Mouse (Mus musculus): ENCODE measurements at regions not wholly inside any gene's neighbourhood (a gene's known extent, or its start where the extent isn't known, plus 50 kb on each side); places are given as distances from the start of the nearest gene placed in this dataset.

DNA sequence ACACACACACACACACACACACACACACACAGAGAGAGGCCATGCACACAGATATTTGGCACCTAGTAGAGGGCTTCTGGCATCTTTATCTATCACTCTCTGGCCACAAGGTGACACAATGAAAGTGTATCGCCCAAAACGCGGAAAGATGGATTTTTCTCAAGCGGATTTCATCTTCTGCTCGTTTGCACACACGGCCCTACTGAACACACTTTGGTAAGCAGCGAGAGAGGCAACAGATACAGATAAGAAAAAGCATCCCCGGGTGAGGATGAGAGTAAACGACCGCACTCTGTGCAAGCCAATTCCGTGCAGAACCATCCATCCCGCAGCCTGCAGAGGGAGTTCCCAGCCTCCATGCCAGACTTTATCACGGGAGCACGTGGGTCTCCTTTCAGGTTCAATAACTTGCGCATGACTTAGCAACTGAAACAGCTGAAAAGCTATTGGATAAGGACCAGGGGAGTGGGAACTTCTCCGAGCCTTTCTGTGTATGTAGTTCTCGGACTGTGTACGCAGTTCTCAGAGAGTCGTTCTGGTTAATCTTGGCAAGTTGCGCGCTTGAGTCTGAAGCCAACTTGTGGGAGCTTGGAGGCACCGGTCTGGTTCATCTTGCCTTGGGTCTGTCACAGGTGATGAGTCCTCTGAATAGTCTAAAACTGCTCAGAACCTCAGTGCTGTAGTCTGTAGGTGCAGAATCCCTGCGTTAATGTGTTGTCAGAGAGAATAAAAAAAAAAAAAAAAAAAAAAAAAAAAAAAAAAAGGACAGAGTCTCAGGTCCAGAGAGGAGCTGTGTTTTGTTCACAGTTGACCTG is 97.2 kb upstream of the Tmem178 start:
- Histone ChIP-seq H3K27ac (no peak overlapping the region), H3K4me1 (0 out of 2 replicates have a peak, but pooled peaks cover 9% of the 10 kb centered on the region), H3K36me3 (no peaks in the 10 kb centered on the region), H3K27me3 (ENCODE audit: insufficient read depth, poor library complexity, severe bottlenecking) (no peaks in the 10 kb centered on the region), H3K4me3 (peak overlapping the region; percentile 27), H3K9me3 (no peaks in the 10 kb centered on the region)
- DNase-seq (ENCODE audit: low spot score), result peak; percentile 77
- 58% methylated on average over 23 of the region's 23 CpGs for WGBS

DNA sequence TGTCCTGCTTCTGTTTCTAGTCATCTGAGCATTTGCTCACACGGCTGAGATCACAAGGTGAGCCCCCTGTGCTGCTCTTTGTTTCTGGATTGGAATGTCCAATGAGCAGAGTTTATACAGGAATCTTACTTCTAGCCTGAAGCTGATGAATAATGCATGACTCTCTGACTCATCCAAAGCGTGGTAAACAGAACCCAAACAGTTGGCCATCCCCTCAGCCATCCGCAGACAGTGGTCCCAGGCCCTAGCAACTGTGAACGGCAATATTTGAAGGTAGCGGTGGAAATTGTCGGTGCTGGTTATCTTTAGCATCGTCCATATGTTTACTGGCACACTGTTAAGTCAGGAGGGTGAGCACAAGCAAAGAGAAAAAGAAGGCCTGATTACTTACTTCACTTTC is 99.1 kb upstream of the Tmem178 start:
- H3K9me3 ChIP-seq, result no peaks in the 10 kb centered on the region
- H3K4me1 ChIP-seq, result 0 out of 2 replicates have a peak, but pooled peaks cover 9% of the 10 kb centered on the region
- no peak overlapping the region for H3K27ac ChIP-seq
- no peaks in the 10 kb centered on the region for H3K36me3 ChIP-seq
- no peak overlapping the region for H3K4me3 ChIP-seq
- H3K27me3 ChIP-seq (ENCODE audit: insufficient read depth, poor library complexity, severe bottlenecking), result no peaks in the 10 kb centered on the region
- WGBS, result 80% methylated on average over 7 of the region's 7 CpGs
- DNase-seq (ENCODE audit: low spot score), result no peak

DNA sequence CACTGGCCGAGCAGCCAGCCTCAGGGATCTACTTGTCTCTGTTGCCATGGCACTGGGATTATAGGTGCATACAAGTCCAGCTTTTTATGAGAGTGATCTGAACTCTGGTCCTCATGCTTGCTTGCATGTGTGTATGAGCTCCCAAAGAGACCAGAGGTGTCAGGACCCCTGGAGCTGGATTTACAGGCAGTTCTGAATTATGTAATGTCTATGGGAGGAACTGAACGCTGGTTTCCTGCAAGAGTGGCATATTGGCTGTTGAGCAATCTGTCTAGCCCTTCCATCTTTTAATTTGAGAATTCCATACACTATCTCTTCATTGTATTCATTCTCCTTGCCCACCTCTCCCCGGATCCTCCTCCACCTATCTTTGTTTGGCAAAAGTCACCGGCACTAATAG is 102.5 kb upstream of the Tmem178 start:
- no peaks in the 10 kb centered on the region for H3K27me3 ChIP-seq (ENCODE audit: insufficient read depth, poor library complexity, severe bottlenecking)
- 85% methylated on average over 4 of the region's 4 CpGs for WGBS
- no peaks in the 10 kb centered on the region for H3K9me3 ChIP-seq
- no peak overlapping the region for H3K4me3 ChIP-seq
- 0 out of 2 replicates have a peak, but pooled peaks cover 5% of the 10 kb centered on the region for H3K4me1 ChIP-seq
- H3K27ac ChIP-seq, result no peak overlapping the region
- H3K36me3 ChIP-seq, result no peaks in the 10 kb centered on the region
- no peak for DNase-seq (ENCODE audit: low spot score)

DNA sequence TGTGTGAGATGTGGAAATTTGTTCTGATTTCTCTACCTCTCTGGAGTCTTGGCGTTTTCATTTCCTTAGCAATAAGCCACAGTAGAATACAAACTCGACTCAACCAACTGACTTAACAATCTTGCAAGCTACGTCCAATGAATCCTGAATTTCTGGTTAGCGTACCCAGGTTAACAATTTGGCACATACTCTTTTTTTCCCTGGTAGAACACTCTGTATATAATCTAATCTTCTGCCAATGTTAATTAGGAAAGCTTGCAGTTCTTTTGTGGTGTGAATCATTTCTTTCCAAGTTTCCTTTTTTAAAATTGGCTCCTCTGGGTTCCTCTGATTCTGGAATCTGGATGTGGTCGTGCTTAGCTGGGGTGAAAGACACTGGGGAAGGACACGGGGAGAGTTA is 103.5 kb upstream of the Tmem178 start:
- Histone ChIP-seq H3K9me3 (no peaks in the 10 kb centered on the region), H3K36me3 (no peaks in the 10 kb centered on the region), H3K27ac (no peak overlapping the region), H3K27me3 (ENCODE audit: insufficient read depth, poor library complexity, severe bottlenecking) (no peaks in the 10 kb centered on the region), H3K4me1 (no peaks in the 10 kb centered on the region), H3K4me3 (no peak overlapping the region)
- DNase-seq (ENCODE audit: low spot score), result no peak
- 78% methylated on average over 6 of the region's 6 CpGs for WGBS

DNA sequence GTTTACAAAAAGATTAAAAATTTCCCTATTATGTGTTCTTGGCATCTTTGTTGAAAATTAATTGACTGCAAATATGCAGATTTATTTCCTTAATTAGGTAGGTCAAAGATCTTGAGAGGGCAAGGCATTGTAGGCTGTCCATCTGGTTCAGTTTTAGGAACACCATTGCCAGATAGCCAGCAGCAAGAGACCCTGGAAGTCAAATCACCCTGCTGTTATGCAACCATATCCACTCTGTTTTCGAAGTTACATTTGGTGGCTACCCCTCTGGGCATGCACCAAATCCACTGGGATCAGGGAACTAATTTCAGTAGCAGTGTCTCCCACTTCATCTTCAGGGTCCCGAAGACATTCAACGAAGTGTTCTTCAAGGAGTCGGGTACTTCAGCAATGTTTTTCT is 104.0 kb upstream of the Tmem178 start:
- 90% methylated on average over 4 of the region's 4 CpGs for WGBS
- no peak for DNase-seq (ENCODE audit: low spot score)
- no peak overlapping the region for H3K4me3 ChIP-seq

DNA sequence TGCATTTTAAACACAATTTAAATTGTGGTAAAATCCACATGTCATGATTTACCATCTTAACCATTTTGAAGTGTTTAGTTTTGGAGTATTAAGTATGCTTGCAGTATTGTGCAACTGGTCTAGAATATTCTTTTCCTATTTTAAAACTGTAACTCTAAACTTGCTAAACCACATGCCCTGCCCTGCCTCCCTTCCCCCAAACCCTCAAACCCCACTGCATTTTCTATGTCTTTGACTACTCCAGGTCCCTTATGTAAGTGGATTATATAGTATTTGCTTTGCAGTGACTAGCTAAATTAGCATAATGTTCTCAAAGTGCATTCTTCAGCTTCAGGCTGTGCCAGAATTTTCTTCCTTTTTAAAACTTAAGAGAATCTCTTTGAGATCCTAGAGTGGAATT is 106.4 kb upstream of the Map4k3 start:
- Histone ChIP-seq H3K36me3 (no peaks in the 10 kb centered on the region), H3K27ac (no peak overlapping the region), H3K9me3 (no peaks in the 10 kb centered on the region), H3K4me1 (peaks cover 9% of the 10 kb centered on the region; the same call in 1 of the 2 replicates), H3K27me3 (ENCODE audit: insufficient read depth, poor library complexity, severe bottlenecking) (no peaks in the 10 kb centered on the region), H3K4me3 (no peak overlapping the region)
- DNase-seq (ENCODE audit: low spot score), result no peak

More for the DNA sequence above, 104.0 kb upstream of the Tmem178 start:
- no peaks in the 10 kb centered on the region for H3K4me1 ChIP-seq
- no peaks in the 10 kb centered on the region for H3K36me3 ChIP-seq
- no peak overlapping the region for H3K27ac ChIP-seq
- H3K27me3 ChIP-seq (ENCODE audit: insufficient read depth, poor library complexity, severe bottlenecking), result no peaks in the 10 kb centered on the region
- no peaks in the 10 kb centered on the region for H3K9me3 ChIP-seq

DNA sequence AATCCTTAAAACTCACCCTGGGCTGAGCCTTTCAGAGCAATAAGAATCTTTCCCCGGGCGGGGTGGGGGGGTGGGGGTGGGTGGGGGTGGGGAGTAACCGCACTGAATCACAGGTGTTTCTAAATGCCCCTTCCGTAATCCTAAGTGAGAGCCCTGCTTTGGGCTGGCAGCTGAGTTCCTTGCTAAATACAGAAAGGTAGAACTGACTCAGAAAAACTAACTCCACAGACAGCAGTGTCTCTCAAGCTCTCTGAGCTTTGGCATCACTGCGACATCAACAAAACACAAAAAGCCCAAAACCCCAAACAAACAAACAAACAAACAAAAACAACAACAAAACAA is 105.9 kb upstream of the Map4k3 start:
- 44% methylated on average over 5 of the region's 5 CpGs for WGBS

DNA sequence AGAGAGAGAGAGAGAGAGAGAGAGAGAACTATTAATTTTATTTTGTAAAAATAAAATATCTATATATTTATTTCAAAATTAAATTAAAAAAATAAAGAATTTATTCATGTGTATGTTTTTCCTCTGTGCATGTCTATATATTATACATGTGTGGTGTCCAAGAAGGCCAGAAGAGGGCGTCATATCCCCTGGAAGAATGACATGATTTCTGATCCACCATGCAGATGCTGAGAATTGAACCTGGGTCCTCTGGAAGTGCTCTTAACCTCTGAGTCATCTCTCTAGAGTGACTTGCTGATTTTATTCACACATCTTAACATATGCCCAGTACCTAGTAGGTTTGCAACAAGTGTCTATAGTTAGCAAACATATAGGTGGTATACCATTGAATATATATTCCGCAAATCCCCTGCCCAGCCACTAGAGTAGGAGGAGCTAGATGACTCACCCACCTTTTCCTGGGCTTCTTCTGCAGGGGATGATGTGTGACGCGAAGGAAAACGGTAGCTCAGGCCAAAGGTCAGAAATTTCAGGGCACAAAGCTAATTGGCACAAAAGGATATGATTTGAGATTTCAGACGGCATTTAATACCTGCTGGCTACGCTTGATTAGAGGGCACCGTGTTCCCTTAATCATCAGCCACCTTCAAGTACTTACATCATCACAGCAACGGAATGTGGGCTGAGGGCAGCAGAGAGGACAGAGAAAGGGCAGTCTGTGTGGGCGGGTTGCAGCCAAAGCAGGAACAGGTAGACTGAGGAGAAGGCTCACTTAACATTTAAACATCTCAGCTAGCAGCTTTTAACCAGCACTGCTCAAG is 105.3 kb upstream of the Map4k3 start:
- Histone ChIP-seq H3K4me1 (peaks cover 9% of the 10 kb centered on the region; the same call in 1 of the 2 replicates), H3K27me3 (ENCODE audit: insufficient read depth, poor library complexity, severe bottlenecking) (no peaks in the 10 kb centered on the region), H3K9me3 (no peaks in the 10 kb centered on the region), H3K36me3 (no peaks in the 10 kb centered on the region), H3K4me3 (no peak overlapping the region), H3K27ac (no peak overlapping the region)
- 24% methylated on average over 10 of the region's 10 CpGs for WGBS
- DNase-seq (ENCODE audit: low spot score), result no peak

More for the DNA sequence above, 105.9 kb upstream of the Map4k3 start:
- Histone ChIP-seq H3K27ac (no peak overlapping the region), H3K36me3 (no peaks in the 10 kb centered on the region), H3K27me3 (ENCODE audit: insufficient read depth, poor library complexity, severe bottlenecking) (no peaks in the 10 kb centered on the region), H3K4me1 (peaks cover 9% of the 10 kb centered on the region; the same call in 1 of the 2 replicates), H3K9me3 (no peaks in the 10 kb centered on the region), H3K4me3 (no peak overlapping the region)
- DNase-seq (ENCODE audit: low spot score), result no peak

DNA sequence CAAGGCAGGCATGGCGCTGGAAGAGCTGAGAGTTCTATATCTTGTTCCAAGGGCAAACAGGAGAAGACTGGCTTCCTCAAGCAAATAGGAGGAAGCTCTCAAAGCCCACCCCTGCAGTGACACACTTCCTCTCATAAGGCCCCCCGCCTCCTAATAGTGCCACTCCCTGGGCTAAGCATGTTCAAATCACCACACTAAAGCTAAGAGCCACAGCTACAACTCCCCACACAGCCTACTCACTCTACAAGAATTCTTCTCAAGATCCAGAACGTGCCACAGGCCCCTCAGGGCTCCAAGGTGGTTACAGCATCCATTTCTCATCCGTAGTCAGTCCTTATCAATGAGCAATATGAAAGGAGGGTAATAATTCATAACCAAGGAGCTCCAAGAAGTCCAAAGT is 103.4 kb upstream of the Map4k3 start:
- DNase-seq (ENCODE audit: low spot score), result no peak
- peaks cover 15% of the 10 kb centered on the region; the same call in 1 of the 2 replicates for H3K4me1 ChIP-seq
- no peaks in the 10 kb centered on the region for H3K27me3 ChIP-seq (ENCODE audit: insufficient read depth, poor library complexity, severe bottlenecking)
- H3K36me3 ChIP-seq, result no peaks in the 10 kb centered on the region
- WGBS, result 79% methylated on average over 4 of the region's 4 CpGs
- H3K4me3 ChIP-seq, result no peak overlapping the region
- H3K9me3 ChIP-seq, result no peaks in the 10 kb centered on the region
- H3K27ac ChIP-seq, result no peak overlapping the region

DNA sequence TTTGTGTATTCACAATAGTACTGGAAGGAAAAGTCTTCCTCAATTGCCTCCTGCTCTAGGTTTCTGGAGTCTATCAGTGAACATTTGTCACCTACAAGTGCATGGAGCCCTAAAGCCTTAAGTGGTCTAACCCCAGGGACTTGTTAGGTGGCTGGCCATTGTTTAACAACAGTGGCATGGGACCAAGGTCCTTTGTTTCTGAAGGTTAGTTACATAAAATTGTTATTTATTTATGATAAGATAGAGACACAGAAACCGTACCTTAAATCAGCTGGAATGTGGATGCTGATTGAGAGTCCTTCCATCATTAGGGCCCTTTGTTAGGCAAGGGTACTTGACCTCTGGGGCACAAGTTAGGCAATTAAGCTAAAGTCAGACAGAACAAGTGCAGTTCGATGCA is 99.6 kb upstream of the Map4k3 start:
- H3K9me3 ChIP-seq, result no peaks in the 10 kb centered on the region
- DNase-seq (ENCODE audit: low spot score), result no peak
- no peaks in the 10 kb centered on the region for H3K27me3 ChIP-seq (ENCODE audit: insufficient read depth, poor library complexity, severe bottlenecking)
- H3K27ac ChIP-seq, result no peak overlapping the region
- 22% methylated on average over 2 of the region's 2 CpGs for WGBS
- peaks cover 28% of the 10 kb centered on the region for H3K4me1 ChIP-seq
- H3K4me3 ChIP-seq, result no peak overlapping the region
- H3K36me3 ChIP-seq, result no peaks in the 10 kb centered on the region

DNA sequence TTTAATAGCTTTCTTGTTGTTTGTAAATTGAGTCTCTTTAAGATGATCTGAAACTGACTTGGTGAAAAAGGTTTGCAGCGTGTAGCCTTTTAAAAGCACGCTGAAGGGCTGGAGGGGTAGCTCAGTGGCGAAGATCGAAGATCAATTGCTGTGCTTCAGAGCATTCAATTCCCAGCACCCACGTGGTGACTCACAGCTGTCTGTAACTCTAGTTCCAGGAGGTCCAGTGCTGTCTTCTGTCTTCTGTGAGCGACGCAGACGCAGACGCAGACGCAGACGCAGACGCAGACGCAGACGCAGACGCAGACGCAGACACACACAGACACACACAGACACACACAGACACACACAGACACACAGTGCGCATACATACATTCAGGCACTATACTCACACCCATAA is 99.1 kb upstream of the Map4k3 start:
- Histone ChIP-seq H3K9me3 (no peaks in the 10 kb centered on the region), H3K4me1 (peaks cover 28% of the 10 kb centered on the region), H3K4me3 (no peak overlapping the region), H3K27ac (no peak overlapping the region), H3K36me3 (no peaks in the 10 kb centered on the region), H3K27me3 (ENCODE audit: insufficient read depth, poor library complexity, severe bottlenecking) (no peaks in the 10 kb centered on the region)
- DNase-seq (ENCODE audit: low spot score), result no peak
- WGBS, result 85% methylated on average over 17 of the region's 17 CpGs

DNA sequence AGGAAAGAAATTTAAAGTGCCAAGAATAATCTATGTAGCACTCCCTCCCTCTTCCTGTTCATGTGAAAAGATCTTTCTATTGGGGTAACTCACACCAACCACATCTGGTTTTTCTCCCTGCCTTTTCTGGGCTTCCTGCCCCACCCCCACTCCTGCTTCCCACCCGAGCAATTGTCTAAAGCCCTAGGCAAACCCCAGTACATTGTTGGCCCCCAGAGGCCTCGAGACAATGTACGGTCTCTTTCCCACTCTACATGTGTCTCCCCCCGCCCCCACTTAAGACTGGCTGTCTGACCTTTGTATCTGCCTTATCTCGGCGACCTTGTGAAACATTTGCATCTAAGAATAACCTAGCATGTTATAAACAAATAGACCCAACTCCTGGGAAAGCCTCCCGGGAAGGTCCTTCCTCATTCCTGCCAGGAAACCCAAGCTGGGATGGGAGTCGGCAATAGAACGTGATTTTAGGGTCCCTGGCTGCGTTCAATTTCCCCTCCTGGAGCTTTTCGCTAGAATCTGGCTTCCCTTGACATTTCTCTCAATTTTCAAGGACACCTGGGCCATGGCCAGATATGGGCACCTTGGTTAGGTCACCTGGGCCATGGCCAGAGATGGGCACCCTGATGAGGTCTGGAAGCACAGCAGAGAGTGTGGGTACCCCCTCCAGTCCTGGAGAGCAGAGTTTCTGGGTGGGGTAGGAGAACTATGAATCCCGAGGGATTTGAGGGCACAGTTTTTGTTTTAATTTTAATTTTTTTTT is 97.9 kb upstream of the Map4k3 start:
- Histone ChIP-seq H3K27me3 (ENCODE audit: insufficient read depth, poor library complexity, severe bottlenecking) (no peaks in the 10 kb centered on the region), H3K4me1 (peaks cover 28% of the 10 kb centered on the region), H3K27ac (peak overlapping the region; percentile 81), H3K36me3 (no peaks in the 10 kb centered on the region), H3K9me3 (no peaks in the 10 kb centered on the region), H3K4me3 (peak overlapping the region; percentile 18)
- DNase-seq (ENCODE audit: low spot score), result peak; percentile 80
- WGBS, result 32% methylated on average over 12 of the region's 12 CpGs

DNA sequence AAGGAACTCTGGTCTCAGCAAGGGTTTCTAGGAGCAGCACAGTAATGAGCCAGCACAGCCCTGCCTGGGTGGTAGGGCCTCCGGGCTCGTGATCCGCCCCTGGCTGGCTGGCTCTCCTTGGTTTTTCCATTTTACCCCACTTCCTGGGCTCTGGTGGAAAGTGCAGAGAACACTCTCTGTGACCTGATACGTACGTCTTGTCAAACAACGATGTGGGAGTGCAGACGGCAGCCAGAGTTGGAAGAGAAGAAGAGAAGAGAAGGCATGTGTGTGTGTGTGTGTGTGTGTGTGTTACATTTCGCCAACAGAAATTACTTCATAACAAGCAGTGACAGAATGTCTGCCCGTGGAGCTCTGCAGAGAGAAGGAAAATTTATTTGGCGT is 97.2 kb upstream of the Map4k3 start:
- Histone ChIP-seq H3K27ac (peak overlapping the region; percentile 81), H3K4me3 (no peak overlapping the region), H3K4me1 (peaks cover 28% of the 10 kb centered on the region), H3K9me3 (no peaks in the 10 kb centered on the region), H3K27me3 (ENCODE audit: insufficient read depth, poor library complexity, severe bottlenecking) (no peaks in the 10 kb centered on the region), H3K36me3 (no peaks in the 10 kb centered on the region)
- WGBS, result 34% methylated on average over 10 of the region's 10 CpGs
- DNase-seq (ENCODE audit: low spot score), result no peak
